Mouse (Mus musculus) midbrain, embryonic 12.5 days (tissue): ENCODE data around the gene Gm13199. TPM values are rescaled to one million over a fixed set of nuclear protein-coding genes. Genes with fewer than 3 reads are reported as not detected.

ENCODE experiments used
- polyA plus RNA-seq: library from polyadenylated mRNA; unstranded; fragments of >200 nt; fragmentation: Nextera tagmentation; extraction: Ambion mirVana; gene quantifications from 2 replicates; pipeline ENCODE4 v1.2.1, GENCODE M21; 2016

The Gm13199 gene
- polyA plus RNA-seq, 1 experiment from 2014 or later = 2.3 TPM

Other genes with a start within 250 kb of the Gm13199 start
- gene Camk1d, start 148.4 kb downstream of the Gm13199 start, polyA plus RNA-seq = 2.8 and 3.2 TPM in 2 replicates
- gene Nudt5, start 17.9 kb downstream of the Gm13199 start, polyA plus RNA-seq = 71.0 and 73.9 TPM in 2 replicates
- 348 and 349 TPM in 2 replicates for gene Cdc123, start 17.8 kb downstream of the Gm13199 start, polyA plus RNA-seq
- gene Sec61a2, start 32.5 kb upstream of the Gm13199 start, polyA plus RNA-seq = 87.5 and 91.8 TPM in 2 replicates
- 5.5 and 6.1 TPM in 2 replicates for gene Dhtkd1, start 79.9 kb upstream of the Gm13199 start, polyA plus RNA-seq
- 13.1 and 13.4 TPM in 2 replicates for gene Upf2, start 88.5 kb upstream of the Gm13199 start, polyA plus RNA-seq